Mouse (Mus musculus): ENCODE data around the gene Tgfbr3l.

The Tgfbr3l gene

DNA sequence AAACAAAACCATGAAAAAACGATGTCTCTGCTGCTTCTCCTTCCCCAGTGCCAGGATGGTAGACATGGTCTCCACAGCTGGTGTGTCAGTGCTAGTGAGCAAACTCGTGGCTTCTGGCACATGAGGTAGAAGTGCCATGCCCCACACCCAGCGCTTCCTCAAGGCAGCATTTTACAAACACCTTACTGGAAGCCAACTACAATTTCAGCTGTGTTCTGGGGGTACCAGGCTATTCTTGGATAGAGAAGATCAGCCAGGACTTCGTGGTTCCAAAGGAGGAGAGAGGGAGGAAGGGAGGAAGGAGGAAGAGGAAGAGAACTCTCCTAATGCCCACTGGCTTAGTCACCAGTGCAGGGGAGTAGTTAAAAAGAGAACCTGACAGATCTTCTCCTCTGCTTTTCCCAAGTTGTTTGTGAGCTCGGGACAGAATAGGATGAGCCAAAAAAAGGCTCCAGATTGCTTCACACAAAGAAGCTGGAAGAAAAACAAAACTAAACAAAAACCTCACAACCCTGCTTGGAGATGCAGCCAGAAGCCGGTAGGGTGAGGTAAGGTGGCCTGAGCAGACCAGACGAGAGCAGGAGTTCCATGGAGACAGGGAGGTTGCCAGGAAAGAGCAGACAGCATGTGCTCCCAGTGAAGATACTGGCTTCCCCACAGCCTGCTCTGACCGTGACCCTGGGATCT, 15.2 kb downstream of the Tgfbr3l start:
- in situ Hi-C loops (cut with MboI, MseI), result no loop called here

DNA sequence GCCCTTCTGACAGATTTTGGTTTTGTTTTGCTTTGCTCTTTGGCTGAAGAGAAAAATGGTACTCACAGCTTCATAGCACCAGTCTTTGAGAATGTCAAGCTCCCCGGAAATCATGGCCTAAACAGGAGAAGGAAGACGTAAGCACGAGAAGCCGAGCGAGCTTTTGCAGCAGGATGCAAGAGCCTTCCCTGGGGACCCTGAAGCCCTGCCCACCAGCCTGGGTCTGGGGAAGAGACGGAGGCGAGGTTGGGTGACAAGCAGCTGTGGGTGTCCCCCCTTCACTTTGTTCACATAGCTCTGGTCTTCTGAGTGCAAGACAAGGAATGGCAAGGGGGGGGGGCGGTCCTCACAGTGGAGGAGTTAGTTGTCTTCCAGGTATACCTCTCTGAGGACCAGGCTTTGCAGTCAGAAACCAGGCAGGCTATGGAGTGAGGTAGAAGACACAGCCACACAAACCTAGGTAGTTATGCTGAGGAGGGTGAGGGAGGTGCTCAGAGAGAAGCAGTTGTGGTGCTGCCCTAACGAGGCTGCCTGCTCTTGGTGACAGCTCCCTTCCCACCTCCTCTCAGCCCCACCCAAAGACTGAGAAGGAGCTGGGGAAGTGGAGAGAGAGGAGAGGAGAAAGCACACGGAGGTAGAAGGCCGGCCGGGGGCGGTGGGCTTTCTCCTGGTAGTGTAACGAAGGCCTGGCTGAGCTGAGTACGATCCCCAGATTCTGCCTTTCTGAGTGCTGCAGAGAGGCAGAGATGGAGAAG, 17.3 kb downstream of the Tgfbr3l start:
- in situ Hi-C loops (cut with MboI, MseI), result no loop called here

DNA sequence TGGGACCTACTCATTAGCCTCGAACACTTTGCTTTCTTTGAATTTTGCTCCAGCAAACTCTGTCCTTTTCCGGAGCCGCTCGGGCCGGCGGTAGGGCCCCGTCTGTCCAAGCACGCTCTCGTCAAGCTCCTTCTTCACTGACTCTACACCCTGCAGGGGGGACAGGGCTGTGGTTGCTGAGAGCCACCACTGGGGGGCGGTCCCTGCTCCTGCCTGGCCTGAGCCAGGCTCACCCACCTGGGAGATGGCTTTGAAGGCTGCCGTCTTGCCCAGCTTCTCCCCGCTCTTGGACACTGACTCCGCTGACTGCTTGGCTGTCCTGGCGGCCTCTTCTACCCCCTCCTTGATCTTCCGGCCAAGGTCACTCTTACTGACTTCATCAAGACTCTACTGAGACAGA, 19.6 kb downstream of the Tgfbr3l start:
- in situ Hi-C loops (cut with MboI, MseI), result no loop called here

DNA sequence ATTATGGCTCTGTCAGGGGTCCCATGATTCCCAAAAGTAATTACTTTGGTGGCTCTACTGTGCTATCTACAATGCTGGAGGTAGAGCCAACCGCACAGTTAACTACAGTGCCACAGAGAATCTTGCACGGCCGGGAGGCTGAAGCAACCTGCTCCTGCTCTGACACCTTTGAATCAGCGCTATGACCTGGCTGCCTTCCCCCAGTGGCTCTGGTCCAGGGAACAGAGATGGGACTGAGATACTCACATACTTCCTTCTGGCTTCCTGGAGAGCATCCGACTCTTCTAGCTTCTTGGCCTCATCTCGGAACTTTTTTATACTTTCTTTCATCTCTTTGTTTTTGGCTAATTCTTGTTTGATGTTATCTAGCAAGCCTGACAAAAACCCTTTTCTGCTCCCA, 21.6 kb downstream of the Tgfbr3l start:
- in situ Hi-C loops (cut with MboI, MseI), result no loop called here

DNA sequence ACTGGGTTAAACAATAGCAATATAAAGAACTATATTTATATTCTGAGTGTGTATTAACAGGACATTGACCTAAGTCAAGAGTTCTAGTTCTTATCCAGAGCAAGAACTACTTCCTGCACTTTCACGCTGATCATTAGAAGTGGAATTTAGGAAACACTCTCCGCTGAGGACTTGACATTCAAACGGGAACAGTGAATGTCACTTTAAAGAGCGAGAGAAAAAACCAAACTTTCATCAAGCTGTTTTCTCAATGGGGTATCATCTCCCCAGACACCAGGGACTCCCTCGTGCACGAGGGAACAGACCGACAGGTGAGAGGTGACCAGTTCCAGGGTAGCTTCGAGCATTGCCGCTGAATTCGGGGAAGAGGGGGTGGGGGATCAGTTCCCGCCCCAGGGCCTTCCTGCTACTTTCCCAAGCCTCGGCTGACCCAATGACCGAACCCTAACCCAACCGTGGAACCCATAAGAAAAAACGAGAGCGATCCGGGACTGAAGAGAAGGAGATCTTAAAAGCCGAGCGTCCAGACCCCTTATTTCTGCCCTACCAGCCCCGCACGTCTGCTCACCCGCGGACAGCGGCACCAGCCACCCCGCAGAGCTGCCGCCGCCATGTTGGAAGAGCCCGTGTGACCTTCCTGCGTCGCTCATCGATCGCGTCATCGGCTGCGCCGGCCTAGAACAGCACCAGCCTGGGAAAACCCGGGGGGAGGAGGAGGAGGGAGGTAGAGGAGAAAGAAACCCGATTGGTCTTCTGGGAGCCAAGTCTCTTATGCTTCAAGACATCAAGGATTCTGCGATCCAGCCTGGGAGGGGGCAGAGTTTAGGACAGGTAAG, 27.5 kb downstream of the Tgfbr3l start, which contains the start of gene Timm44:
TSS of gene Timm44 (minus strand) at position 639 of the 836 bp plus-strand sequence.
- in situ Hi-C loops (cut with MboI, MseI), result no loop called here

DNA sequence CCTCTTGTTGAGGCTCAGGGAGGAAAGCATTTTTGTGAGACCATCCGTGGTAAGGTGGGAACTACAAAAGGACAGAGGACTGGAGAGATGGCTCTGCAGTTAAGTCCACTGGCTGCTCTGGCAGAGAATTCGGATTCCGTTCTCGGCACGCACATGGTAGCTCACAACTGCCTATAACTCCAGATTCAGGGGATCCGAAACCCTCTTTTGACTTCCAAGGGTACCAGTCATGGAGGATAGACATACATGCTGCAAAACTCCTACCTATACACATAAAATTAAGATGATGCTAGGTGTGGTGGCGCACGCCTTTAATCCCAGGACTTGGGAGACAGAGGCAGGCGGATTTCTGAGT, 28.1 kb downstream of the Tgfbr3l start:
- in situ Hi-C loops (cut with MboI, MseI), result no loop called here

DNA sequence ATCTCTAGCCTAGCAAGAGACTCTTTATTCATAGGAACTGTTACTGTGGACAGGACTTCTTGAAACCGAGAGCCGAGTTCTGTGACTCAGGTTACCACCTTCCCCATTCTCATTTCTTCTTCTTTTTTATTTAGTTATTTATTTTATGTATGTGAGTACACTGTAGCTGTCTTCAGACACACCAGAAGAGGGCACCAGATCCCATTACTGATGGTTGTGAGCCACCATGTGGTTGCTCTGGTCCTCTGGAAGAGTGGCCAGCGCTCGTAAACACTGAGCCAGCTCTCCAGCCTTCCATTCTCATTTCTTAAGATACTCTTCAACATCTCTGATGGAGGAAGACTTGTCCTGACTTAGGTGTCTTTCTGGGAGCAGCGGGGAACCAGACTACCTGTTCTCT, 44.7 kb downstream of the Tgfbr3l start:
- in situ Hi-C loops (cut with MboI, MseI), result no loop called here

DNA sequence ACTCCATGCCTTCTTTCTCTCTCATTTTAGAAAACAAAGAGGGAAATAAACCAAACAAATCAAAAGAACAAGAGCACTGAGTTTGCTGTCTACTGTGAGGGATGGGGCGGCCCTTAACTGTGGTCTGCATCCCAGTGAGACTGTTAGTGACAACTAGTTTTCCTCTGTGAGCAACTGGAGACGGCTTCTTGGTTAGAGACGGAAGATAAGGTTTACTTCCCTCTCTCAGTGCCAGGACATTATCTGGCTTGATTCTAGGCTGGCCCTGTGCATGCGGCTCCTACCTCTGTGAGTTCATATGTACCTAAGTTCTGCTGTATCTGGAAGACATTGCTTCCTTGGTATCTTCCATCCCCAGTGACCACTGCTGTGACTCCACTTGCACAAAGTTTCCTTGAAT, 49.8 kb downstream of the Tgfbr3l start:
- in situ Hi-C loops (cut with MboI, MseI), result no loop called here
